Mouse (Mus musculus) G1E (cell line): ENCODE data around the gene Sept3. TPM values are rescaled to one million over a fixed set of nuclear protein-coding genes. Genes with fewer than 3 reads are reported as not detected.

Source experiments
- ATAC-seq: 2 replicates; pipeline ENCODE4 v1.8.0; 2016; ENCODE audit warnings: mild to moderate bottlenecking; ENCODE audit not compliant: insufficient number of reproducible peaks, poor library complexity, low FRiP score, severe bottlenecking; ENCODE audit errors: extremely low read depth
- DNase-seq: peaks from one replicate; pipeline ENCODE4 v3.0.0; 2012; ENCODE audit warnings: low spot score
- H3K27me3 ChIP-seq: 2 replicates; pipeline ENCODE4 v1.6.1; 2012; ENCODE audit warnings: mild to moderate bottlenecking, low read length, inconsistent platforms; ENCODE audit not compliant: insufficient read depth
- H3K36me3 ChIP-seq: replicated peaks from 2 replicates; pipeline ENCODE3; 2012; ENCODE audit warnings: mild to moderate bottlenecking, inconsistent platforms
- H3K4me1 ChIP-seq: 2 replicates; pipeline ENCODE4 v1.6.1; 2012; ENCODE audit warnings: low read depth, low read length, inconsistent platforms, mixed read lengths; ENCODE audit not compliant: insufficient read depth
- H3K4me3 ChIP-seq: 2 replicates; pipeline ENCODE4 v1.5.1; 2012; ENCODE audit warnings: low read depth, mild to moderate bottlenecking, inconsistent platforms, low read length, moderate library complexity, mixed read lengths
- H3K9me3 ChIP-seq: replicated peaks from 2 replicates; pipeline ENCODE4 v1.6.1; 2012; ENCODE audit warnings: inconsistent platforms
- CTCF ChIP-seq: IDR thresholded peaks from 2 replicates; pipeline ENCODE4 v1.5.1; 2012; ENCODE audit warnings: low read depth, low read length, inconsistent platforms, mixed read lengths
- GATA1 ChIP-seq: IDR thresholded peaks from 2 replicates; pipeline ENCODE4 v1.6.1; 2012; ENCODE audit warnings: borderline replicate concordance, low read length, inconsistent platforms, mixed read lengths
- GATA2 ChIP-seq: IDR thresholded peaks from 2 replicates; pipeline ENCODE4 v1.6.1; 2012; ENCODE audit warnings: low read depth, low read length, inconsistent platforms, borderline replicate concordance
- POLR2AphosphoS5 ChIP-seq: IDR thresholded peaks from 2 replicates; pipeline ENCODE4 v1.6.1; 2012; ENCODE audit warnings: low read depth, low read length, inconsistent platforms; ENCODE audit not compliant: insufficient replicate concordance
- TAL1 ChIP-seq: conservative IDR thresholded peaks from 2 replicates; pipeline ENCODE4 v1.6.1; 2012; ENCODE audit warnings: low read depth, low read length, inconsistent platforms, mixed read lengths
- polyA plus RNA-seq: library from polyadenylated mRNA; stranded (reverse); fragments of >175 nt; gene quantifications from 2 replicates; pipeline ENCODE4 v1.2.3, GENCODE M21; 2012
- total RNA-seq, 2 experiments: library from RNA; stranded (forward) in 1 of 2; stranded (reverse) in 1 of 2; fragments of 200-1000 nt in 1 of 2; fragments of >200 nt in 1 of 2; fragmentation: Nextera tagmentation in 1 of 2; gene quantifications; 2 replicates each; pipeline ENCODE4 v1.2.3; 2014 to 2017

The Sept3 gene
- total and polyA plus RNA-seq, 3 experiments, result 0.05 TPM; not detected in 2

GRCm38 (mm10) chr15:82322195-82322594 is 47.5 kb downstream of the Sept3 start:
- Histone ChIP-seq H3K4me3 (no peak overlapping the region), H3K27me3 (peaks cover 16% of the 10 kb centered on the region), H3K36me3 (no peaks in the 10 kb centered on the region), H3K9me3 (peaks cover 3% of the 10 kb centered on the region; the same call in 1 of the 2 replicates), H3K4me1 (peaks cover 15% of the 10 kb centered on the region)
- no peak for ATAC-seq
- TF ChIP-seq TAL1 (no peak), GATA2 (no peak), POLR2AphosphoS5 (no peak), GATA1 (no peak), CTCF (no peak)
- DNase-seq, result no peak

GRCm38 (mm10) chr15:82325382-82325781 is 50.7 kb downstream of the Sept3 start:
- no peak overlapping the region for H3K4me3 ChIP-seq
- peaks cover 21% of the 10 kb centered on the region for H3K36me3 ChIP-seq
- peaks cover 16% of the 10 kb centered on the region; the same call in 1 of the 2 replicates for H3K4me1 ChIP-seq
- TF ChIP-seq TAL1 (no peak), POLR2AphosphoS5 (no peak), CTCF (no peak)
- peaks cover 3% of the 10 kb centered on the region; the same call in 1 of the 2 replicates for H3K9me3 ChIP-seq
- ATAC-seq, result no peak
- DNase-seq, result no peak
- H3K27me3 ChIP-seq, result peaks cover 16% of the 10 kb centered on the region

GRCm38 (mm10) chr15:82335194-82335593 is 60.5 kb downstream of the Sept3 start:
- Histone ChIP-seq H3K27me3 (no peaks in the 10 kb centered on the region), H3K36me3 (peaks cover 74% of the 10 kb centered on the region), H3K4me3 (no peak overlapping the region), H3K4me1 (peaks cover 78% of the 10 kb centered on the region), H3K9me3 (no peaks in the 10 kb centered on the region)
- ATAC-seq (no peak), DNase-seq (no peak)
- TF ChIP-seq CTCF (no peak), GATA1 (no peak), TAL1 (no peak), POLR2AphosphoS5 (no peak), GATA2 (no peak)

- DNase-seq (no peak), ATAC-seq (no peak)
- TF ChIP-seq GATA1 (no peak), GATA2 (no peak), TAL1 (no peak), POLR2AphosphoS5 (no peak), CTCF (no peak)
- H3K9me3 ChIP-seq, result no peaks in the 10 kb centered on the region
- H3K4me3 ChIP-seq, result peak overlapping the region; percentile 52; the same call in 1 of the 2 replicates
- H3K4me1 ChIP-seq, result peaks cover 77% of the 10 kb centered on the region
- peaks cover 59% of the 10 kb centered on the region for H3K36me3 ChIP-seq
- no peaks in the 10 kb centered on the region for H3K27me3 ChIP-seq
Measured at GRCm38 (mm10) chr15:82336629-82337028, 61.9 kb downstream of the Sept3 start.

GRCm38 (mm10) chr15:82337875-82338274 is 63.2 kb downstream of the Sept3 start:
- Histone ChIP-seq H3K27me3 (no peaks in the 10 kb centered on the region), H3K36me3 (peaks cover 55% of the 10 kb centered on the region), H3K4me3 (peak overlapping the region; percentile 71), H3K4me1 (peaks cover 76% of the 10 kb centered on the region), H3K9me3 (no peaks in the 10 kb centered on the region)
- DNase-seq (peak; percentile 66), ATAC-seq (no peak)
- TF ChIP-seq TAL1 (no peak), CTCF (no peak), GATA1 (no peak)

GRCm38 (mm10) chr15:82338593-82339112 is 64.0 kb downstream of the Sept3 start, which contains the start of the genes Naga, Pheta2 and Smdt1:
Naga (minus strand) TSS chr15:82338925.
Pheta2 (plus strand) TSS chr15:82338942.
Smdt1 (plus strand) TSS chr15:82338959.
- ATAC-seq (peak; percentile 52), DNase-seq (peak; percentile 96)
- peaks cover 55% of the 10 kb centered on the region for H3K36me3 ChIP-seq
- TF ChIP-seq TAL1 (no peak), POLR2AphosphoS5 (no peak), GATA2 (no peak), CTCF (no peak), GATA1 (no peak)
- H3K4me1 ChIP-seq, result peaks cover 80% of the 10 kb centered on the region
- peak within 1 kb of the TSS; percentile 71 for H3K4me3 ChIP-seq
- no peaks in the 10 kb centered on the region for H3K27me3 ChIP-seq
- H3K9me3 ChIP-seq, result no peaks in the 10 kb centered on the region
